11 mouse cellular contexts compared by ENCODE assay signal in the genomic region with DNA sequence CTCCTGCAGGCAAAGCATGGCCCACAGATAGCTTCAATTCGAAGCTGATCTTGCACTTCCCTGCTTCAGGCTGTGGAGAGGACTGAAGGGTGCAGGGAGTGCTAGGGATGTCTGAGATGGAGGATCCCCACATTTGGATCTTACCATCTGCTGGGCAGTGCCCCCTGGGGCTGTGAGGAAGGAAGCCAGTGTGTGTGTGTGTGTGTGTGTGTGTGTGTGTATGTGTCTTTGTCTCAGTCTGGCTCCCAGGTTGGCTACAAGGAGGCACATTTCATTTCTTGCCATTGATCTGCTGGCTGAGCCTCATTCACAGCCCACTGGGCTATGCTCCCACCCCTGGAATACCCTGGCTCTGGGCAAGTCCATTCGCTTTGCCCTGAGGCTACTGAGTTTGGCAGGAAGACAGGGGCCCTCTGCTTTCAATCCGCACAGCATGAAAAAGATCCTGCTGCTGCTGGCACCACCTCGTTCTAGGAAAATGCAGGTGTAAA. TPM values are rescaled to one million over a fixed set of nuclear protein-coding genes. Genes with fewer than 3 reads are reported as not detected.
DNase-seq lines count a peak whose midpoint lies in the region; ATAC-seq and TF ChIP-seq lines count a peak whose summit lies in the region.
"Had no signal": no experiment of that assay in that cellular context is flagged by ENCODE, and none has a peak within 500 bp of the region (broad histone marks: within the 10 kb centered on the region; RNA-seq: fewer than 3 reads in every experiment).

No protein-coding gene starts in this region.

- peak; percentile 32 for TF ChIP-seq CTCF in forebrain, postnatal 0 days (IDR thresholded peaks at IDR 0.05; ENCODE audit: low read depth)

- no peak overlapping the region for H3K4me3 ChIP-seq in midbrain, embryonic 10.5 days
- no peak overlapping the region for H3K4me3 ChIP-seq in midbrain, embryonic 11.5 days (ENCODE audit: low read depth, low read length)
- no peak overlapping the region for H3K4me3 ChIP-seq in forebrain, postnatal 0 days (ENCODE audit: low read depth, low read length)
- no peak overlapping the region for H3K4me3 ChIP-seq in neural tube, embryonic 15.5 days (replicated peaks)
- H3K4me3 ChIP-seq: erythroblast, embryonic 14.5 days had no signal

- H3K36me3 ChIP-seq in midbrain, embryonic 10.5 days, result peaks cover 41% of the 10 kb centered on the region
- 0 out of 2 replicates have a peak, but pooled peaks cover 3% of the 10 kb centered on the region for H3K36me3 ChIP-seq in midbrain, embryonic 11.5 days (ENCODE audit: control insufficient read depth, insufficient read depth, low read length)
- H3K36me3 ChIP-seq in forebrain, postnatal 0 days (ENCODE audit: insufficient read depth), result peaks cover 21% of the 10 kb centered on the region
- peaks cover 30% of the 10 kb centered on the region for H3K36me3 ChIP-seq in neural tube, embryonic 15.5 days

- whole genome bisulfite sequencing in midbrain, embryonic 10.5 days, result 61% methylated on average over 4 of the region's 4 CpGs
- 62% methylated on average over 4 of the region's 4 CpGs for WGBS in midbrain, embryonic 11.5 days
- 36% methylated on average over 4 of the region's 4 CpGs for WGBS in forebrain, postnatal 0 days
- WGBS in neural tube, embryonic 15.5 days, result 47% methylated on average over 4 of the region's 4 CpGs

- no peak overlapping the region for H3K9ac ChIP-seq in midbrain, embryonic 11.5 days (ENCODE audit: low read length)
- no peak overlapping the region for H3K9ac ChIP-seq in forebrain, postnatal 0 days
- H3K9ac ChIP-seq in neural tube, embryonic 15.5 days (replicated peaks), result no peak overlapping the region
- H3K9ac ChIP-seq: lung, embryonic 14.5 days had no signal

- no peaks in the 10 kb centered on the region for H3K9me3 ChIP-seq in midbrain, embryonic 10.5 days (replicated peaks)
- H3K9me3 ChIP-seq in midbrain, embryonic 11.5 days (ENCODE audit: control insufficient read depth, low read length), result no peaks in the 10 kb centered on the region
- H3K9me3 ChIP-seq in forebrain, postnatal 0 days (ENCODE audit: low read length), result no peaks in the 10 kb centered on the region
- no peaks in the 10 kb centered on the region for H3K9me3 ChIP-seq in neural tube, embryonic 15.5 days (replicated peaks)

- H3K4me1 ChIP-seq in midbrain, embryonic 10.5 days, result peaks cover 20% of the 10 kb centered on the region
- H3K4me1 ChIP-seq in midbrain, embryonic 11.5 days (ENCODE audit: control insufficient read depth, insufficient read depth, low read length), result no peaks in the 10 kb centered on the region
- H3K4me1 ChIP-seq in forebrain, postnatal 0 days (ENCODE audit: insufficient read depth), result peaks cover 3% of the 10 kb centered on the region; the same call in 1 of the 2 replicates
- peaks cover 25% of the 10 kb centered on the region for H3K4me1 ChIP-seq in neural tube, embryonic 15.5 days

- ATAC-seq in midbrain, embryonic 11.5 days (ENCODE audit: low FRiP score), result no peak
- 0 out of 2 replicates have a peak, but pooled peaks have one; percentile 21 for ATAC-seq in forebrain, postnatal 0 days
- peak; percentile 32; the same call in 1 of the 2 replicates for ATAC-seq in neural tube, embryonic 15.5 days (ENCODE audit: low FRiP score)
- ATAC-seq in granulocyte monocyte progenitor cell, adult 5-6 weeks (replicated peaks; ENCODE audit: poor library complexity, severe bottlenecking), result no peak
- ATAC-seq in erythroid progenitor cell, adult 5-6 weeks (replicated peaks; ENCODE audit: low FRiP score, poor library complexity, severe bottlenecking), result no peak

- peak overlapping the region; percentile 9; the same call in 1 of the 2 replicates for H3K27ac ChIP-seq in midbrain, embryonic 10.5 days (replicated peaks)
- no peak overlapping the region for H3K27ac ChIP-seq in midbrain, embryonic 11.5 days (ENCODE audit: low read depth, low read length)
- no peak overlapping the region for H3K27ac ChIP-seq in forebrain, postnatal 0 days (ENCODE audit: low read depth, low read length)
- H3K27ac ChIP-seq in neural tube, embryonic 15.5 days (replicated peaks), result peak overlapping the region; percentile 46; the same call in 1 of the 2 replicates

- no peaks in the 10 kb centered on the region for H3K27me3 ChIP-seq in midbrain, embryonic 10.5 days (ENCODE audit: low read depth, poor library complexity, severe bottlenecking)
- H3K27me3 ChIP-seq in midbrain, embryonic 11.5 days (ENCODE audit: control insufficient read depth, insufficient read depth, low read length), result no peaks in the 10 kb centered on the region
- H3K27me3 ChIP-seq in forebrain, postnatal 0 days (ENCODE audit: insufficient read depth, low read length), result no peaks in the 10 kb centered on the region
- H3K27me3 ChIP-seq in neural tube, embryonic 15.5 days (replicated peaks), result no peaks in the 10 kb centered on the region

- DNase-seq in midbrain, embryonic 10.5 days (ENCODE audit: low spot score), result no peak
- no peak for DNase-seq in midbrain, embryonic 11.5 days (ENCODE audit: low spot score, missing footprints)
- peak; percentile 76 for DNase-seq in cerebellum, adult 9-10 months
- peak; percentile 49 for DNase-seq in forebrain, postnatal 0 days

- no peak overlapping the region for H3K4me2 ChIP-seq in midbrain, embryonic 11.5 days
- no peak overlapping the region for H3K4me2 ChIP-seq in forebrain, postnatal 0 days (ENCODE audit: low read depth)
- H3K4me2 ChIP-seq in neural tube, embryonic 15.5 days, result no peak overlapping the region
- H3K4me2 ChIP-seq: lung, embryonic 14.5 days had no signal

RNA-seq across cellular contexts. Expression of a gene that starts 36.8 kb away (rescaled TPM):
- 298 and 309 TPM in 2 replicates for polyA plus RNA-seq in midbrain, embryonic 10.5 days (2016; fragmentation: Nextera tagmentation; extraction: Ambion mirVana)
- polyA plus RNA-seq in midbrain, embryonic 11.5 days (2014; fragmentation: Nextera tagmentation; extraction: Ambion mirVana), result 274 and 289 TPM in 2 replicates
- 181 and 182 TPM in 2 replicates for total RNA-seq in forebrain, postnatal 0 days (2014; rRNA removed)
- polyA plus RNA-seq in forebrain, postnatal 0 days (2015; fragmentation: Nextera tagmentation; extraction: Ambion mirVana), result 335 and 345 TPM in 2 replicates
- polyA plus RNA-seq in neural tube, embryonic 15.5 days (2015; fragmentation: Nextera tagmentation; extraction: Ambion mirVana), result 343 and 359 TPM in 2 replicates
- total RNA-seq in granulocyte monocyte progenitor cell, adult 5-6 weeks (2014; fragmentation: Nextera tagmentation), result 134 and 155 TPM in 2 replicates
- 103 and 107 TPM in 2 replicates for total RNA-seq in granulocyte monocyte progenitor cell, adult 5-6 weeks (2017)
- 27.2 and 39.6 TPM in 2 replicates for total RNA-seq in erythroid progenitor cell, adult 5-6 weeks (2015; ENCODE audit: low replicate concordance)
- 25.0 and 28.8 TPM in 2 replicates for total RNA-seq in erythroid progenitor cell, adult 5-6 weeks (2017; ENCODE audit: low replicate concordance)

RNA-seq across cellular contexts. Expression of a gene that starts 48.0 kb away (rescaled TPM):
- polyA plus RNA-seq in midbrain, embryonic 10.5 days (2016; fragmentation: Nextera tagmentation; extraction: Ambion mirVana), result not detected in 2 replicates
- not detected in 2 replicates for polyA plus RNA-seq in midbrain, embryonic 11.5 days (2014; fragmentation: Nextera tagmentation; extraction: Ambion mirVana)
- not detected in 2 replicates for total RNA-seq in forebrain, postnatal 0 days (2014; rRNA removed)
- polyA plus RNA-seq in forebrain, postnatal 0 days (2015; fragmentation: Nextera tagmentation; extraction: Ambion mirVana), result not detected in 2 replicates
- not detected in 2 replicates for polyA plus RNA-seq in neural tube, embryonic 15.5 days (2015; fragmentation: Nextera tagmentation; extraction: Ambion mirVana)
- not detected in 2 replicates for total RNA-seq in granulocyte monocyte progenitor cell, adult 5-6 weeks (2014; fragmentation: Nextera tagmentation)
- total RNA-seq in granulocyte monocyte progenitor cell, adult 5-6 weeks (2017), result not detected in 2 replicates
- not detected in 2 replicates for total RNA-seq in erythroid progenitor cell, adult 5-6 weeks (2015; ENCODE audit: low replicate concordance)
- total RNA-seq in erythroid progenitor cell, adult 5-6 weeks (2017; ENCODE audit: low replicate concordance), result not detected in 2 replicates
- total RNA-seq: hematopoietic stem cell, adult 5-6 weeks had no signal
- polyA plus RNA-seq: erythroblast, embryonic 14.5 days; lung, embryonic 14.5 days; neural tube, embryonic 11.5 days had no signal

RNA-seq across cellular contexts. Expression of a gene that starts 59.0 kb away (rescaled TPM):
- polyA plus RNA-seq in midbrain, embryonic 10.5 days (2016; fragmentation: Nextera tagmentation; extraction: Ambion mirVana), result not detected in 2 replicates
- polyA plus RNA-seq in midbrain, embryonic 11.5 days (2014; fragmentation: Nextera tagmentation; extraction: Ambion mirVana), result not detected in 2 replicates
- not detected in 2 replicates for total RNA-seq in forebrain, postnatal 0 days (2014; rRNA removed)
- polyA plus RNA-seq in forebrain, postnatal 0 days (2015; fragmentation: Nextera tagmentation; extraction: Ambion mirVana), result not detected in 2 replicates
- polyA plus RNA-seq in neural tube, embryonic 15.5 days (2015; fragmentation: Nextera tagmentation; extraction: Ambion mirVana), result not detected in 2 replicates
- total RNA-seq in granulocyte monocyte progenitor cell, adult 5-6 weeks (2014; fragmentation: Nextera tagmentation), result not detected in 2 replicates
- total RNA-seq in granulocyte monocyte progenitor cell, adult 5-6 weeks (2017), result not detected in 2 replicates
- total RNA-seq in erythroid progenitor cell, adult 5-6 weeks (2015; ENCODE audit: low replicate concordance), result not detected in 2 replicates
- not detected in 2 replicates for total RNA-seq in erythroid progenitor cell, adult 5-6 weeks (2017; ENCODE audit: low replicate concordance)
- total RNA-seq: hematopoietic stem cell, adult 5-6 weeks had no signal
- polyA plus RNA-seq: erythroblast, embryonic 14.5 days; lung, embryonic 14.5 days; neural tube, embryonic 11.5 days had no signal

Comparison
In these comparisons a context has a peak if more than half of its experiments do, and no peak if none do; other contexts are left out.
1. H3K27ac ChIP-seq: peak in midbrain, embryonic 10.5 days (single experiment) and neural tube, embryonic 15.5 days (single experiment); none in midbrain, embryonic 11.5 days (single experiment) and forebrain, postnatal 0 days (single experiment).
2. DNase-seq: peak in cerebellum, adult 9-10 months (single experiment) and forebrain, postnatal 0 days (single experiment); none in midbrain, embryonic 10.5 days (single experiment) and midbrain, embryonic 11.5 days (single experiment).
3. ATAC-seq: peak in forebrain, postnatal 0 days (single experiment) and neural tube, embryonic 15.5 days (single experiment); none in midbrain, embryonic 11.5 days (single experiment), granulocyte monocyte progenitor cell, adult 5-6 weeks (single experiment) and erythroid progenitor cell, adult 5-6 weeks (single experiment).